13 mouse cellular contexts compared by ENCODE assay signal in the genomic region with DNA sequence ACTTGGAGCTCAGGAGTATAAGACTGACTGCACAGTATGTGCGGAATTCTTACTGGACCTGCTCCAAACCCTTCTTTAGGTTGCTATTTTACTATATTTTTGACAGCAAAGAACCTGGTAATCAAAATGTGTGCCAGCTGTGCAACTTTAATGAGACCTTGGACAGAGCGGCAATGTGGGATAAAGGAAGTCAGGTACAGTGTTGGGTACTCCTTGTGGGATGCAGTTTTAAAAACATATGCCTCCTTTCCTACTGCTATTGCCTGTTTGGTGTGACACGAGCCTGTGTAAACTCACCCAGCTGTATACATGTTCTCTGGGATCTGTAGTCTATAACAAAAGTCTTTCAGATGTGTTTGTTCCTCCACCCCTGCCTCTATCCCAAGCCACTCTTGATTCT.
"Had no signal": no experiment of that assay in that cellular context is flagged by ENCODE, and none has a peak within 500 bp of the region (broad histone marks: within the 10 kb centered on the region; RNA-seq: fewer than 3 reads in every experiment).

No protein-coding gene starts in this region.

- H3K9ac ChIP-seq: lung, embryonic 15.5 days; midbrain, embryonic 13.5 days; midbrain, embryonic 15.5 days; neural tube, embryonic 12.5 days; stomach, embryonic 15.5 days had no signal

- H3K4me2 ChIP-seq: lung, embryonic 15.5 days; midbrain, embryonic 11.5 days; midbrain, embryonic 13.5 days; midbrain, embryonic 15.5 days; neural tube, embryonic 12.5 days; stomach, embryonic 15.5 days had no signal

- H3K36me3 ChIP-seq: lung, embryonic 15.5 days; midbrain, embryonic 13.5 days; midbrain, embryonic 15.5 days; neural tube, embryonic 12.5 days; stomach, embryonic 15.5 days had no signal

- H3K4me3 ChIP-seq: lung, embryonic 15.5 days; megakaryocyte, embryonic 14.5 days; midbrain, embryonic 13.5 days; midbrain, embryonic 15.5 days; neural tube, embryonic 12.5 days; stomach, embryonic 15.5 days had no signal

- DNase-seq: lung, adult 2 months; lung, postnatal 14 days; lung, postnatal 36 days; right cerebral cortex, postnatal 14 days had no signal

- H3K27ac ChIP-seq: lung, embryonic 15.5 days; macrophage; midbrain, embryonic 13.5 days; midbrain, embryonic 15.5 days; neural tube, embryonic 12.5 days; stomach, embryonic 15.5 days had no signal

- H3K4me1 ChIP-seq: midbrain, embryonic 13.5 days; midbrain, embryonic 15.5 days; neural tube, embryonic 12.5 days had no signal

- H3K9me3 ChIP-seq: lung, embryonic 15.5 days; megakaryocyte, embryonic 14.5 days; midbrain, embryonic 13.5 days; midbrain, embryonic 15.5 days; neural tube, embryonic 12.5 days; stomach, embryonic 15.5 days had no signal

- ATAC-seq: lung, postnatal 0 days; midbrain, embryonic 13.5 days; midbrain, embryonic 15.5 days had no signal

- H3K27me3 ChIP-seq: lung, embryonic 15.5 days; megakaryocyte, embryonic 14.5 days; midbrain, embryonic 13.5 days; midbrain, embryonic 15.5 days; neural tube, embryonic 12.5 days; stomach, embryonic 15.5 days had no signal
